ENCODE assay signal across 9 mouse cellular contexts in the genomic region with DNA sequence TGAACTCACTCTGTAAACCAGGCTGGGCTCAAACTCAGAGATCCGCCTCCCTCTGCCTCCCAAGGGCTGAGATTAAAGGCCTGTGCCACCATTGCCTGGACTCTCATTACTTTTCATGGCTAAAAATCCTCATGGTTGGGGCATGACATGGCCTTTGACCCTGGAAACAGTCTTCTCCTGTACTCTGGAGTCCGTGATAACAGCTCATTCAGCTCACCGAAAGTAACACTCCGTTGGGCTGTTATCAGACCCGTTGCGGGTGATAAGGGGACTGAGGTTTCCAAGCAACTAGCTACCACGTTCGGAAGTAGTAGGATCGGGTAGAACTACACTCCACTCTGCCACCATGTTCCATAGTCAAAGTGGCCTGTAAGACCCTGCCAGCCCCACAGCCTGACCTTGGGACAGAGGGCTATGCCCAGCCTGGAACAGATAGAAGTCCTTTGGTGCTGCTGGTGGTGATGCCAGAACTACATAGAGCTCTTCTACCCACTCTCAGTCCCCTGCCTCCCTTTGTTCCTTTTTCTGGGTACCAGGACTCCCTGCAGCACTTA. TPM values are rescaled to one million over a fixed set of nuclear protein-coding genes. Genes with fewer than 3 reads are reported as not detected.
DNase-seq lines count a peak whose midpoint lies in the region; ATAC-seq and TF ChIP-seq lines count a peak whose summit lies in the region.
"Had no signal": no experiment of that assay in that cellular context is flagged by ENCODE, and none has a peak within 500 bp of the region (broad histone marks: within the 10 kb centered on the region; RNA-seq: fewer than 3 reads in every experiment).

No protein-coding gene starts in this region.

- no peak for TF ChIP-seq POLR2A in heart, adult 2 months (IDR thresholded peaks at IDR 0.05; ENCODE audit: insufficient read depth, low read depth, low read length)
- TF ChIP-seq POLR2A in CH12.LX (IDR thresholded peaks at IDR 0.05; ENCODE audit: low read depth, low read length): no peak

- dilution Hi-C loops in CH12.LX (cut with MboI; ENCODE audit: extremely low pct_ligation_motif_present, extremely low pct_unique_long_range_greater_than_20kb, low sequenced_read_pairs): no loop called here

- intact Hi-C loops in heart, adult 2 months (cut with DNase I): loop anchor here (2.0 kb wide), 2 partner anchors 15 to 29 kb away; no protein-coding TSS in a partner anchor

- peak overlapping the region; percentile 92 for H3K27ac ChIP-seq in heart, adult 2 months
- peak overlapping the region; percentile 40 for H3K27ac ChIP-seq in CH12.LX (ENCODE audit: insufficient read depth, low read depth)
- peak overlapping the region; percentile 80 for H3K27ac ChIP-seq in liver, embryonic 12.5 days

- TF ChIP-seq CTCF in heart, adult 2 months (IDR thresholded peaks at IDR 0.05): no peak
- TF ChIP-seq CTCF in CH12.LX (conservative IDR thresholded peaks at IDR 0.05 in 1 of 2, IDR thresholded peaks at IDR 0.05 in 1 of 2; ENCODE audit: low read depth in 2 of 2, low read length in 2 of 2): no peak

- H3K79me2 ChIP-seq in heart, adult 2 months (replicated peaks; ENCODE audit: control insufficient read depth, insufficient read depth, low read length): peaks cover 7% of the 10 kb centered on the region
- H3K79me2 ChIP-seq in CH12.LX (replicated peaks; ENCODE audit: control insufficient read depth, extremely low read depth, insufficient read depth, poor library complexity, severe bottlenecking): peaks cover 91% of the 10 kb centered on the region

- H3K9ac ChIP-seq in heart, adult 2 months (ENCODE audit: low read depth, low read length): peak overlapping the region; percentile 26
- peak overlapping the region; percentile 10; the same call in 1 of the 2 replicates for H3K9ac ChIP-seq in CH12.LX (ENCODE audit: insufficient read depth, low read depth)
- H3K9ac ChIP-seq in liver, embryonic 12.5 days: 0 out of 2 replicates have a peak overlapping the region, but pooled peaks have one; percentile 28

- in situ Hi-C loops in CH12.LX (cut with MboI; ENCODE audit: low pct_ligation_motif_present, low pct_unique_long_range_greater_than_20kb, low sequenced_read_pairs): no loop called here

- DNase-seq in heart, adult 2 months: peak in 1 of 2 experiments; percentile 50
- no peak for DNase-seq in heart, postnatal 4 days
- no peak for DNase-seq in CH12.LX (ENCODE audit: extremely low read depth)
- no peak for DNase-seq in right cerebral cortex, postnatal 36 days (ENCODE audit: low spot score in 2 of 2)
- DNase-seq in cerebellum, adult 11-12 months: no peak
- no peak for DNase-seq in spleen, postnatal 36 days (ENCODE audit: low spot score in 2 of 2)
- DNase-seq: adrenal gland, postnatal 25 days had no signal

- ATAC-seq in erythroid progenitor cell, adult 5-6 weeks (replicated peaks; ENCODE audit: low FRiP score, poor library complexity, severe bottlenecking): peak; percentile 21
- peak; percentile 71 for ATAC-seq in liver, embryonic 12.5 days

- no peak for TF ChIP-seq EP300 in heart, adult 2 months (IDR thresholded peaks at IDR 0.05; ENCODE audit: insufficient read depth, low read depth, low read length)
- TF ChIP-seq EP300 in CH12.LX (IDR thresholded peaks at IDR 0.05; ENCODE audit: low read length): no peak

- H3K9me3 ChIP-seq in CH12.LX (replicated peaks; ENCODE audit: low read length): no peaks in the 10 kb centered on the region
- no peaks in the 10 kb centered on the region for H3K9me3 ChIP-seq in liver, embryonic 12.5 days (replicated peaks)

- 11% methylated on average over 9 of the region's 9 CpGs for WGBS in heart, adult 2 months
- WGBS in liver, embryonic 12.5 days (ENCODE audit: insufficient replicate concordance): 5% methylated on average over 9 of the region's 9 CpGs

- peaks cover 57% of the 10 kb centered on the region for H3K4me1 ChIP-seq in heart, adult 2 months (ENCODE audit: control insufficient read depth, insufficient read depth, low read length)
- H3K4me1 ChIP-seq in CH12.LX (ENCODE audit: control insufficient read depth in 1 of 2, insufficient read depth in 2 of 2): peaks cover 37 to 69% of the 10 kb centered on the region in 2 experiments
- peaks cover 94% of the 10 kb centered on the region for H3K4me1 ChIP-seq in liver, embryonic 12.5 days

- peaks cover 20% of the 10 kb centered on the region for H3K36me3 ChIP-seq in heart, adult 2 months (ENCODE audit: control insufficient read depth, insufficient read depth, low read length)
- peaks cover 44 to 88% of the 10 kb centered on the region in 2 experiments for H3K36me3 ChIP-seq in CH12.LX (replicated peaks in 1 of 2; ENCODE audit: control insufficient read depth in 1 of 2, insufficient read depth in 1 of 2, low read length in 1 of 2)
- H3K36me3 ChIP-seq in liver, embryonic 12.5 days: peaks cover 35% of the 10 kb centered on the region

- no peaks in the 10 kb centered on the region for H3K27me3 ChIP-seq in heart, adult 2 months (ENCODE audit: control insufficient read depth, insufficient read depth, low read length)
- no peaks in the 10 kb centered on the region for H3K27me3 ChIP-seq in CH12.LX (replicated peaks)
- no peaks in the 10 kb centered on the region for H3K27me3 ChIP-seq in liver, embryonic 12.5 days (replicated peaks)

- peak overlapping the region; percentile 34 for H3K4me3 ChIP-seq in heart, adult 2 months
- H3K4me3 ChIP-seq in CH12.LX (replicated peaks in 1 of 3; ENCODE audit: low read depth in 2 of 3, low read length in 2 of 3, poor library complexity in 1 of 3): no peak overlapping the region
- H3K4me3 ChIP-seq in liver, embryonic 12.5 days: no peak overlapping the region

- TF ChIP-seq RAD21 in CH12.LX (IDR thresholded peaks at IDR 0.05; ENCODE audit: low read depth, low read length): no peak

- peak overlapping the region; percentile 9; the same call in 1 of the 2 replicates for H3K4me2 ChIP-seq in CH12.LX (ENCODE audit: insufficient read depth, low read depth, poor library complexity, severe bottlenecking)
- peak overlapping the region; percentile 95 for H3K4me2 ChIP-seq in liver, embryonic 12.5 days

TF ChIP-seq in CH12.LX, 34 proteins besides CTCF, POLR2A, EP300 and RAD21 (continues in another document):
- no peak for TF ChIP-seq PAX5 (IDR thresholded peaks at IDR 0.05; ENCODE audit: low read length)
- no peak for TF ChIP-seq MAFK (IDR thresholded peaks at IDR 0.05; ENCODE audit: insufficient replicate concordance, low read length)
- no peak for TF ChIP-seq USF1 (IDR thresholded peaks at IDR 0.05; ENCODE audit: low read depth, low read length)
- no peak for TF ChIP-seq RCOR1 (conservative IDR thresholded peaks at IDR 0.05; ENCODE audit: low read depth, low read length)
- TF ChIP-seq CHD2 (IDR thresholded peaks at IDR 0.05; ENCODE audit: low read length): no peak

RNA-seq across cellular contexts. Expression of gene Cd81, which starts 5.2 kb away (rescaled TPM):
- total RNA-seq in heart, adult 2 months (2021): 100 to 1,000 TPM; 424 to 434 TPM
- 641 and 822 TPM in 2 replicates for polyA plus RNA-seq in heart, adult 2 months (2012; rRNA removed)
- total RNA-seq in heart, postnatal 4 days (2021): 100 to 1,000 TPM; 600 to 620 TPM
- total RNA-seq in CH12.LX (2012; rRNA removed): 275 and 327 TPM in 2 replicates
- total RNA-seq in CH12.LX (2014; rRNA removed): 334 and 352 TPM in 2 replicates
- polyA plus RNA-seq in CH12.LX (2012; ENCODE audit: insufficient read length, low read depth): 318 and 325 TPM in 2 replicates
- total RNA-seq in erythroid progenitor cell, adult 5-6 weeks (2015; ENCODE audit: low replicate concordance): 102 and 110 TPM in 2 replicates
- total RNA-seq in erythroid progenitor cell, adult 5-6 weeks (2017; ENCODE audit: low replicate concordance): 92.2 and 202 TPM in 2 replicates
- polyA plus RNA-seq in liver, embryonic 12.5 days (2016; fragmentation: Nextera tagmentation; extraction: Ambion mirVana): 154 TPM in 2 replicates

RNA-seq across cellular contexts. Expression of gene Tssc4, which starts 11.3 kb away (rescaled TPM):
- 10 to 100 TPM; 13.6 to 14.8 TPM for total RNA-seq in heart, adult 2 months (2021)
- polyA plus RNA-seq in heart, adult 2 months (2012; rRNA removed): 33.2 and 36.9 TPM in 2 replicates
- 10 to 100 TPM; 32.6 to 33.9 TPM for total RNA-seq in heart, postnatal 4 days (2021)
- total RNA-seq in CH12.LX (2012; rRNA removed) (49.8 and 58.7 TPM in 2 replicates), CH12.LX (2014; rRNA removed) (47.3 and 55.1 TPM in 2 replicates)
- polyA plus RNA-seq in CH12.LX (2012; ENCODE audit: insufficient read length, low read depth): 44.1 and 49.6 TPM in 2 replicates
- 10.9 and 13.7 TPM in 2 replicates for total RNA-seq in erythroid progenitor cell, adult 5-6 weeks (2015; ENCODE audit: low replicate concordance)
- total RNA-seq in erythroid progenitor cell, adult 5-6 weeks (2017; ENCODE audit: low replicate concordance): 6.2 and 21.0 TPM in 2 replicates
- polyA plus RNA-seq in liver, embryonic 12.5 days (2016; fragmentation: Nextera tagmentation; extraction: Ambion mirVana): 50.2 and 50.5 TPM in 2 replicates

RNA-seq across cellular contexts. Expression of gene Trpm5, which starts 36.7 kb away (rescaled TPM):
- not detected for total RNA-seq in heart, adult 2 months (2021)
- polyA plus RNA-seq in heart, adult 2 months (2012; rRNA removed): 0.06 and 0.08 TPM in 2 replicates
- total RNA-seq in heart, postnatal 4 days (2021): under 1 TPM; 0.74 to 0.93 TPM
- 1.3 and 1.5 TPM in 2 replicates for total RNA-seq in CH12.LX (2012; rRNA removed)
- 1.1 and 1.4 TPM in 2 replicates for total RNA-seq in CH12.LX (2014; rRNA removed)
- 1.7 and 3.0 TPM in 2 replicates for polyA plus RNA-seq in CH12.LX (2012; ENCODE audit: insufficient read length, low read depth)
- total RNA-seq in erythroid progenitor cell, adult 5-6 weeks (2015; ENCODE audit: low replicate concordance): not detected in 2 replicates
- not detected in 2 replicates for total RNA-seq in erythroid progenitor cell, adult 5-6 weeks (2017; ENCODE audit: low replicate concordance)
- polyA plus RNA-seq in liver, embryonic 12.5 days (2016; fragmentation: Nextera tagmentation; extraction: Ambion mirVana): 1.3 and 1.6 TPM in 2 replicates

RNA-seq across cellular contexts. Expression of gene Kcnq1, which starts 48.4 kb away (rescaled TPM):
- total RNA-seq in heart, adult 2 months (2021): 10 to 100 TPM; 32.4 to 34.2 TPM
- polyA plus RNA-seq in heart, adult 2 months (2012; rRNA removed): 42.0 and 48.1 TPM in 2 replicates
- total RNA-seq in heart, postnatal 4 days (2021): 10 to 100 TPM; 51.7 to 55.3 TPM
- total RNA-seq in CH12.LX (2012; rRNA removed) (not detected in 2 replicates), CH12.LX (2014; rRNA removed) (not detected in 2 replicates)
- polyA plus RNA-seq in CH12.LX (2012; ENCODE audit: insufficient read length, low read depth): not detected in 2 replicates
- total RNA-seq in erythroid progenitor cell, adult 5-6 weeks (2015; ENCODE audit: low replicate concordance): not detected in 2 replicates
- not detected in 2 replicates for total RNA-seq in erythroid progenitor cell, adult 5-6 weeks (2017; ENCODE audit: low replicate concordance)
- polyA plus RNA-seq in liver, embryonic 12.5 days (2016; fragmentation: Nextera tagmentation; extraction: Ambion mirVana): 0.21 and 0.61 TPM in 2 replicates

RNA-seq across cellular contexts. Expression of gene Tspan32, which starts 52.9 kb away (rescaled TPM):
- 1 to 10 TPM in 1 of 2 experiments, under 1 TPM in 1; 0.44 to 1.3 TPM for total RNA-seq in heart, adult 2 months (2021)
- 1.8 and 1.9 TPM in 2 replicates for polyA plus RNA-seq in heart, adult 2 months (2012; rRNA removed)
- total RNA-seq in heart, postnatal 4 days (2021): under 1 TPM; 0.45 to 0.64 TPM
- 27.2 and 28.2 TPM in 2 replicates for total RNA-seq in CH12.LX (2012; rRNA removed)
- total RNA-seq in CH12.LX (2014; rRNA removed): 34.5 and 40.5 TPM in 2 replicates
- 28.6 and 29.9 TPM in 2 replicates for polyA plus RNA-seq in CH12.LX (2012; ENCODE audit: insufficient read length, low read depth)
- total RNA-seq in erythroid progenitor cell, adult 5-6 weeks (2015; ENCODE audit: low replicate concordance): 69.6 and 81.1 TPM in 2 replicates
- total RNA-seq in erythroid progenitor cell, adult 5-6 weeks (2017; ENCODE audit: low replicate concordance): 47.7 and 48.9 TPM in 2 replicates
- 105 and 106 TPM in 2 replicates for polyA plus RNA-seq in liver, embryonic 12.5 days (2016; fragmentation: Nextera tagmentation; extraction: Ambion mirVana)

Comparison
In these comparisons a context has a peak if more than half of its experiments do, and no peak if none do; other contexts are left out.
1. H3K27ac ChIP-seq: peak in every context shown above with its lines; median percentile 92 in heart, adult 2 months; 80 in liver, embryonic 12.5 days; 40 in CH12.LX.